Mouse (Mus musculus) E14TG2a.4 (cell line): ENCODE measurements at regions not wholly inside any gene's neighbourhood (a gene's known extent, or its start where the extent isn't known, plus 50 kb on each side); places are given as distances from the start of the nearest gene placed in this dataset.

Experiments used
- H3K27me3 ChIP-seq: 2 replicates; pipeline ENCODE4 v1.6.1; 2014; ENCODE audit warnings: low read length, control low read depth; ENCODE audit not compliant: insufficient read depth
- H3K36me3 ChIP-seq: 2 replicates; pipeline ENCODE4 v1.6.1; 2014; ENCODE audit warnings: low read length, control low read depth; ENCODE audit not compliant: insufficient read depth
- H3K4me1 ChIP-seq: replicated peaks from 2 replicates; pipeline ENCODE4 v1.6.1; 2014; ENCODE audit warnings: low read depth, low read length, control low read depth
- H3K4me3 ChIP-seq: replicated peaks from 2 replicates; pipeline ENCODE4 v1.5.1; 2014; ENCODE audit warnings: mild to moderate bottlenecking, low read length
- H3K9me3 ChIP-seq: 2 replicates; pipeline ENCODE4 v1.6.1; 2014; ENCODE audit warnings: low read length, control low read depth
- CTCF ChIP-seq: conservative IDR thresholded peaks from 2 replicates; pipeline ENCODE4 v1.5.1; 2014; ENCODE audit warnings: low read length
- NANOG ChIP-seq: IDR thresholded peaks from 2 replicates; pipeline ENCODE4 v1.6.1; 2014; ENCODE audit warnings: borderline replicate concordance, low read length, mixed read lengths
- POU5F1 ChIP-seq: IDR thresholded peaks from 2 replicates; pipeline ENCODE4 v1.6.1; 2014; ENCODE audit warnings: low read length, borderline replicate concordance

- Histone ChIP-seq H3K36me3 (no peaks in the 10 kb centered on the region), H3K4me1 (no peaks in the 10 kb centered on the region), H3K9me3 (no peaks in the 10 kb centered on the region), H3K27me3 (no peaks in the 10 kb centered on the region), H3K4me3 (no peak overlapping the region)
- TF ChIP-seq CTCF (no peak), NANOG (no peak), POU5F1 (no peak)
These were observed 177.8 kb upstream of the Acvr2a start for GRCm38 (mm10) chr2:48636108-48636507.

GRCm38 (mm10) chr2:48644114-48644513 lies 169.8 kb upstream of the Acvr2a start:
- no peaks in the 10 kb centered on the region for H3K4me1 ChIP-seq
- H3K27me3 ChIP-seq = no peaks in the 10 kb centered on the region
- H3K4me3 ChIP-seq = no peak overlapping the region
- no peaks in the 10 kb centered on the region for H3K9me3 ChIP-seq
- H3K36me3 ChIP-seq = no peaks in the 10 kb centered on the region
- no peak for TF ChIP-seq CTCF
- no peak for TF ChIP-seq POU5F1
- TF ChIP-seq NANOG = no peak

DNA sequence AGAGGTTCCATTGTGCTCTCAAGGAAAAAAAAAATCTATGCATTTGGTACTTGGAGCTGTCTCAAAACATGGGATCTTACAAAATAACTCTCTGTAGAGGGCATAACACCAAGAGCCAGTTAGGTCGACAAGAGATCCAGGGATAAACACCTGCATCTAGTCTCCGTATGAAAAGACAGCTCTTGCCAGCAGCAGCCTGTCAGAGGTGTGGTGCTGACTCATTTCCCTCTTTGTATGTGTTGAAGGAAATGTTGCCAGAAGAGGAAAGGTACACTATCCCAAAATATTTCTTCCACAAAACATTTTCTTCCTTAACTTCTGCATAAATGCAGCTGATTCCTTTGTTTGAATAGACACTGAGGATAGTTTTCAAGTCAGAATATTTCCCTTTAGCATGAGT lies 163.6 kb upstream of the Acvr2a start:
- H3K9me3 ChIP-seq = no peaks in the 10 kb centered on the region
- no peaks in the 10 kb centered on the region for H3K4me1 ChIP-seq
- H3K4me3 ChIP-seq = no peak overlapping the region
- no peaks in the 10 kb centered on the region for H3K36me3 ChIP-seq
- no peaks in the 10 kb centered on the region for H3K27me3 ChIP-seq
- TF ChIP-seq POU5F1 = no peak
- TF ChIP-seq NANOG = no peak
- no peak for TF ChIP-seq CTCF

- Histone ChIP-seq H3K27me3 (no peaks in the 10 kb centered on the region), H3K4me1 (peaks cover 16% of the 10 kb centered on the region; the same call in 1 of the 2 replicates), H3K9me3 (no peaks in the 10 kb centered on the region), H3K36me3 (no peaks in the 10 kb centered on the region), H3K4me3 (no peak overlapping the region)
- TF ChIP-seq NANOG (no peak), CTCF (no peak), POU5F1 (no peak)
These were observed 152.7 kb upstream of the Acvr2a start for GRCm38 (mm10) chr2:48661222-48661621.

DNA sequence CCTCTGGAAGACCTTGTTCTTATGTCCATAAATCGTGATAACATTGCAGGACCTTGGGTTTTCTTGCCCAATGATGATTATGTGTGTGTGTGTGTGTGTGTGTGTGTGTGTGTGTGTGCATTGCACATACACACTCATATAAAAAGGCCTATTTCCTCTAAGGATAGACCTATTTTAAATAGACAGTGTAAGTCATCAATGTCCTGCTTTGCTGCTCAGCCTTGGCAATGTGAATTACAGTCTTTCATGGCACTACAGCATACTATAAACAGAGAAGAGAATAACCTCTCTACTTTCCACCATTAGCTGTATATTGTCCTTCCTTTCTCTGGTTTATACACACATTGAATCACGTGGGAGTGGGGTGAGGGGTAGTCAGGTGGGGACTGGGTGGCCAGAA lies 148.8 kb upstream of the Acvr2a start:
- TF ChIP-seq CTCF = no peak
- TF ChIP-seq NANOG = no peak
- no peak for TF ChIP-seq POU5F1

DNA sequence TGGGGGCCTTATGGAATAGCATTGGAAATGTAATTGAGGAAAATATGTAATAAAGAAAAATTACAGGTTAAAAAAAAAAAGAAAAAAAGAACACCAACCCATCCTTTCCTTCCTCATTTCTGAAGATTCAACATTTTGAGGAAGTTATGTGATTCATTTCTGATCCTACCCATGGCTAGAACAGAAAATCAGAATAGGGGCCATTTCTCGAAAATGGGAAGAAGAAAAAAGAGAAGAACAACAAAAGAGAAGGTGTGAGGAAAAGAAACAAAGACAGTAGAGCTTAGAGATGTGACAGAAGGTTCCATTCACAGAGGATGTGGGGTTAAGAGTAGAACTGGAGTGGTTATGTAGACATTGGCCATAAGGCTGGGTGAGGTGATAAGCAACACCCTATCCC lies 124.8 kb upstream of the Acvr2a start:
- Histone ChIP-seq H3K27me3 (no peaks in the 10 kb centered on the region), H3K4me1 (no peaks in the 10 kb centered on the region), H3K4me3 (no peak overlapping the region), H3K36me3 (no peaks in the 10 kb centered on the region), H3K9me3 (no peaks in the 10 kb centered on the region)
- TF ChIP-seq POU5F1 (no peak), NANOG (no peak), CTCF (no peak)

More for the DNA sequence above, 148.8 kb upstream of the Acvr2a start:
- H3K4me3 ChIP-seq = no peak overlapping the region
- no peaks in the 10 kb centered on the region for H3K4me1 ChIP-seq
- H3K27me3 ChIP-seq = no peaks in the 10 kb centered on the region
- no peaks in the 10 kb centered on the region for H3K9me3 ChIP-seq
- no peaks in the 10 kb centered on the region for H3K36me3 ChIP-seq

GRCm38 (mm10) chr2:48694509-48694908 lies 119.4 kb upstream of the Acvr2a start:
- Histone ChIP-seq H3K4me1 (no peaks in the 10 kb centered on the region), H3K9me3 (no peaks in the 10 kb centered on the region), H3K27me3 (no peaks in the 10 kb centered on the region), H3K36me3 (no peaks in the 10 kb centered on the region), H3K4me3 (no peak overlapping the region)
- no peak for TF ChIP-seq NANOG
- TF ChIP-seq CTCF = no peak
- TF ChIP-seq POU5F1 = no peak

GRCm38 (mm10) chr2:48700886-48701285 lies 113.0 kb upstream of the Acvr2a start:
- no peaks in the 10 kb centered on the region for H3K4me1 ChIP-seq
- no peak overlapping the region for H3K4me3 ChIP-seq
- H3K36me3 ChIP-seq = no peaks in the 10 kb centered on the region
- H3K9me3 ChIP-seq = no peaks in the 10 kb centered on the region
- TF ChIP-seq CTCF = no peak
- TF ChIP-seq POU5F1 = no peak
- no peak for TF ChIP-seq NANOG
- no peaks in the 10 kb centered on the region for H3K27me3 ChIP-seq

DNA sequence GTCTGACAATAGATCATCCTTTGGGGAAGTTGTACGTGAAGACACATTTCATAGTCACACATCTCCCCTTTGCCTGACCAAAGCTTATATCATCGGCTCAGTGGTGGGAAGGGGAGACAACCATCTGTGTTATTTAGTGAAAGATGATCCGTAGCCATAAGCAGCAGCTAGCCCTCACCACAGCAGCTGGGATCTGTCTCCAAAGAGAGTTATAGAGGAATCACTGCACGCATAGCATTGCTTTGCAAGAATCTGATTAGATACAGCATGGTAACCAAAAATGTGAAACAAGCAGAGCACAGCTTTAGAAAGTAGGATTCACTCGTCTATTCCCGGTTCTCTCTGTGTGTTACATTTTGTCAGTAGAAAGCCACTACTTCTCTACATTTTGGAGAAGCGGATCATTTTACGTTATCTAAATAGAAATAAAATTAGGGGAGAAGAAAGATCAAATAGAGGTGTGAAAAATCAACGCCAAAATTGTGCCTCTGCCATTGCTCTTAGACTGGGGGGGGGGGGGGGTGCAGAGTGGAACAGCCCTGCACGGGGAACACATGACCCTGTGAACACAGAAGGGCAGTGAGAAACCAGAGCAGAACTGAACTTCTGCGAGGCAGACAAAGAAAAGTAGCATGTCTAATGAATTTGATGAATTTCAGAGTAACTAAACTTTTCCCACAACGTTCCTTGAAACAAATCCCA lies 108.7 kb upstream of the Acvr2a start:
- Histone ChIP-seq H3K9me3 (no peaks in the 10 kb centered on the region), H3K27me3 (no peaks in the 10 kb centered on the region), H3K36me3 (no peaks in the 10 kb centered on the region), H3K4me1 (no peaks in the 10 kb centered on the region), H3K4me3 (no peak overlapping the region)
- TF ChIP-seq CTCF (no peak), NANOG (no peak), POU5F1 (no peak)
